Mouse (Mus musculus): Measurements from ENCODE around the gene Qprt.

DNA sequence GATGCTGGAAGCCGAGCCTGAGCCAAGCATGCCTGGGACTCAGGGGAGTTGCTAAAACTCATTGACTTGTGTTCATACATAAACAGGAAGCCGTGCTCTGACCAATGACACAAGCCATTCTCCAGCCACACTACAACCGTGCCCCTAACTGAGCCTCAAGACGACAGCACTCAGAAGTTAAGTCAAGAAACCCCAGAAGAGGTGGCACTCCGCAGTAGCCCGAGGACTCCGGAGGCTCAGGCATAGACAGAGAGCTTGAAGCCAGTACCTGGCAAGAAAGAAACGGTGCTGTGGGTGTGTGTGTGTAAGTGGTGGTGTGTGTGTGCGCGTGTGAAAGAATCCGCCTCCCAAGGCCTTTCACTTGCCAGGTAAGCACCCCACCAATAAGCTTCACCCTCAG is 7.1 kb downstream of the Qprt start:
- no peak for TF ChIP-seq CTCF (IDR thresholded peaks at IDR 0.05; ENCODE audit: low read depth)
- TF ChIP-seq EP300 (IDR thresholded peaks at IDR 0.05; ENCODE audit: low read depth), result no peak

Data from liver, embryonic 14.5 days (tissue).